Mouse (Mus musculus) gonadal fat pad, adult 2 months (tissue): ENCODE data around the gene Elmsan1. TPM values are rescaled to one million over a fixed set of nuclear protein-coding genes. Genes with fewer than 3 reads are reported as not detected.

ENCODE experiments used
- DNase-seq: peaks from one replicate; pipeline ENCODE4 v3.0.0-alpha.2; 2012; ENCODE audit warnings: low read depth
- polyA plus RNA-seq: library from polyadenylated mRNA; depleted of rRNA; stranded (reverse); fragments of >200 nt; gene quantifications from 2 replicates; pipeline ENCODE4 v1.2.3, GENCODE M21; 2012

Gene Elmsan1
- polyA plus RNA-seq, 1 experiment = 11.2 TPM

- no peak for DNase-seq
Observed at GRCm38 (mm10) chr12:84176126-84176769, 42.4 kb downstream of the Elmsan1 start.

GRCm38 (mm10) chr12:84175659-84176061 lies 43.0 kb downstream of the Elmsan1 start:
- no peak for DNase-seq

GRCm38 (mm10) chr12:84174871-84175270 lies 43.8 kb downstream of the Elmsan1 start:
- no peak for DNase-seq

- no peak for DNase-seq
Observed at GRCm38 (mm10) chr12:84174190-84174811, 44.4 kb downstream of the Elmsan1 start.

GRCm38 (mm10) chr12:84173309-84173915 lies 45.3 kb downstream of the Elmsan1 start:
- DNase-seq = no peak

GRCm38 (mm10) chr12:84172862-84173261 lies 45.8 kb downstream of the Elmsan1 start:
- DNase-seq = no peak

- DNase-seq = no peak
Observed at GRCm38 (mm10) chr12:84172216-84172615, 46.5 kb downstream of the Elmsan1 start.

- no peak for DNase-seq
Observed at GRCm38 (mm10) chr12:84170610-84171009, 48.1 kb downstream of the Elmsan1 start.

GRCm38 (mm10) chr12:84165631-84166373 lies 52.9 kb downstream of the Elmsan1 start:
- DNase-seq = no peak

GRCm38 (mm10) chr12:84163586-84164110 lies 55.0 kb downstream of the Elmsan1 start:
- no peak for DNase-seq

- no peak for DNase-seq
Observed at GRCm38 (mm10) chr12:84163133-84163532, 55.5 kb downstream of the Elmsan1 start.

- no peak for DNase-seq
Observed at GRCm38 (mm10) chr12:84161616-84162433, 56.9 kb downstream of the Elmsan1 start.

GRCm38 (mm10) chr12:84161116-84161515 lies 57.6 kb downstream of the Elmsan1 start:
- no peak for DNase-seq

GRCm38 (mm10) chr12:84160491-84160890 lies 58.2 kb downstream of the Elmsan1 start:
- no peak for DNase-seq

- DNase-seq = no peak
Observed at GRCm38 (mm10) chr12:84158156-84158555, 60.5 kb downstream of the Elmsan1 start.

- no peak for DNase-seq
Observed at GRCm38 (mm10) chr12:84156210-84156609, 62.5 kb downstream of the Elmsan1 start.

- no peak for DNase-seq
Observed at GRCm38 (mm10) chr12:84155523-84155871, 63.2 kb downstream of the Elmsan1 start.

GRCm38 (mm10) chr12:84154786-84155522 lies 63.7 kb downstream of the Elmsan1 start:
- DNase-seq = peak; percentile 74

- DNase-seq = no peak
Observed at GRCm38 (mm10) chr12:84153414-84153813, 65.3 kb downstream of the Elmsan1 start.

GRCm38 (mm10) chr12:84152352-84153190 lies 66.1 kb downstream of the Elmsan1 start:
- no peak for DNase-seq
